Mouse (Mus musculus) left cerebral cortex, postnatal 4 days (tissue): Measurements from ENCODE around the gene Mrpl24. TPM values are rescaled to one million over a fixed set of nuclear protein-coding genes. Genes with fewer than 3 reads are reported as not detected.
"Not testable (repeated sequence)": the region's sequence is repeated elsewhere in the genome, so short reads cannot be mapped to it uniquely, and the experiment has no call there.

Source experiments
- DNase-seq: peaks from one replicate; pipeline ENCODE4 v3.0.0-alpha.2; 2022
- intact Hi-C: fragments of 180-260 bp; cut with DNase I; formaldehyde crosslinking; loops from one replicate; pipeline ENCODE4 v1.15.1; 2025
- total RNA-seq, 2 experiments: library from RNA; stranded (reverse); gene quantifications; 2 replicates each; pipeline ENCODE4 v1.2.3; 2021

Mrpl24 gene
- total RNA-seq: 10 to 100 TPM; 43.6 to 49.0 TPM

- DNase-seq: peak; percentile 71
- intact Hi-C loops: no loop called here
Measured at GRCm38 (mm10) chr3:87919336-87920108, at the start of gene Mrpl24. Gene Mrpl24, plus strand, starts transcription at chr3:87919506.

- DNase-seq: no peak
- intact Hi-C loops: no loop called here
Measured at GRCm38 (mm10) chr3:87877730-87878129, 41.6 kb upstream of the Mrpl24 start.

GRCm38 (mm10) chr3:87884291-87884690, 35.0 kb upstream of the Mrpl24 start:
- intact Hi-C loops: no loop called here
- no peak for DNase-seq

- DNase-seq: peak; percentile 54
- intact Hi-C loops: no loop called here
Measured at GRCm38 (mm10) chr3:87884708-87885251, 34.5 kb upstream of the Mrpl24 start.

- intact Hi-C loops: no loop called here
- DNase-seq: peak; percentile 88
Measured at GRCm38 (mm10) chr3:87885281-87886003, 33.9 kb upstream of the Mrpl24 start, which contains the start of gene Prcc. Gene Prcc, minus strand, starts transcription at chr3:87885608.

- DNase-seq: peak; percentile 37
- intact Hi-C loops: no loop called here
Measured at GRCm38 (mm10) chr3:87886004-87886365, 33.3 kb upstream of the Mrpl24 start.

GRCm38 (mm10) chr3:87886416-87886815, 32.9 kb upstream of the Mrpl24 start:
- no peak for DNase-seq

GRCm38 (mm10) chr3:87887400-87887799, 31.9 kb upstream of the Mrpl24 start:
- intact Hi-C loops, DNase-seq: not testable (repeated sequence)

More at GRCm38 (mm10) chr3:87886416-87886815, 32.9 kb upstream of the Mrpl24 start:
- intact Hi-C loops: no loop called here

- intact Hi-C loops: no loop called here
- no peak for DNase-seq
Measured at GRCm38 (mm10) chr3:87891481-87891880, 27.8 kb upstream of the Mrpl24 start.

GRCm38 (mm10) chr3:87893367-87893905, 25.9 kb upstream of the Mrpl24 start:
- intact Hi-C loops: no loop called here
- no peak for DNase-seq

- no peak for DNase-seq
- intact Hi-C loops: no loop called here
Measured at GRCm38 (mm10) chr3:87899266-87899665, 20.0 kb upstream of the Mrpl24 start.

GRCm38 (mm10) chr3:87899776-87900175, 19.5 kb upstream of the Mrpl24 start:
- no peak for DNase-seq
- intact Hi-C loops: no loop called here

- intact Hi-C loops: no loop called here
Measured at GRCm38 (mm10) chr3:87901036-87901624, 18.2 kb upstream of the Mrpl24 start.

GRCm38 (mm10) chr3:87901959-87902358, 17.3 kb upstream of the Mrpl24 start:
- intact Hi-C loops, DNase-seq: not testable (repeated sequence)

More at GRCm38 (mm10) chr3:87901036-87901624, 18.2 kb upstream of the Mrpl24 start:
- no peak for DNase-seq

- DNase-seq: no peak
- intact Hi-C loops: no loop called here
Measured at GRCm38 (mm10) chr3:87903821-87904220, 15.5 kb upstream of the Mrpl24 start.

- intact Hi-C loops: no loop called here
- peak; percentile 97 for DNase-seq
Measured at GRCm38 (mm10) chr3:87905880-87906485, 13.3 kb upstream of the Mrpl24 start, which contains the start of gene Hdgf. Gene Hdgf, plus strand, starts transcription at chr3:87906321.

GRCm38 (mm10) chr3:87906601-87906980, 12.7 kb upstream of the Mrpl24 start:
- intact Hi-C loops: no loop called here
- peak; percentile 39 for DNase-seq

- DNase-seq: peak; percentile 29
Measured at GRCm38 (mm10) chr3:87906981-87907857, 12.1 kb upstream of the Mrpl24 start.

GRCm38 (mm10) chr3:87907906-87908305, 11.4 kb upstream of the Mrpl24 start:
- intact Hi-C loops: no loop called here
- no peak for DNase-seq

More at GRCm38 (mm10) chr3:87906981-87907857, 12.1 kb upstream of the Mrpl24 start:
- intact Hi-C loops: no loop called here
